Mouse (Mus musculus): ENCODE results near the gene Ifi27. TPM values are rescaled to one million over a fixed set of nuclear protein-coding genes. Genes with fewer than 3 reads are reported as not detected.

The Ifi27 gene
- polyA plus RNA-seq (2014; fragmentation: Illumina TruSeq; extraction: RNeasy Lipid Tissue Mini Kit (QIAGEN cat#74804); ENCODE audit: low read depth, low replicate concordance), result 15.2 TPM

GRCm38 (mm10) chr12:103433986-103434731 is at the start of gene Ifi27:
Gene Ifi27, plus strand, starts transcription at chr12:103434211.

GRCm38 (mm10) chr12:103388505-103389347 is 45.3 kb upstream of the Ifi27 start, which contains the start of gene Otub2:
Gene Otub2, plus strand, starts transcription at chr12:103388682.

GRCm38 (mm10) chr12:103407720-103408119 is 26.3 kb upstream of the Ifi27 start, which contains the start of gene 9330161L09Rik:
Gene 9330161L09Rik, minus strand, starts transcription at chr12:103407820.

GRCm38 (mm10) chr12:103425729-103426470 is 8.1 kb upstream of the Ifi27 start, which contains the start of gene Ddx24:
Gene Ddx24, minus strand, starts transcription at chr12:103425830.

GRCm38 (mm10) chr12:103443524-103443923 is 9.5 kb downstream of the Ifi27 start, which contains the start of gene Ifi27l2a:
Gene Ifi27l2a, minus strand, starts transcription at chr12:103443680.

GRCm38 (mm10) chr12:103457140-103457539 is 23.1 kb downstream of the Ifi27 start, which contains the start of gene Ifi27l2b:
Gene Ifi27l2b, minus strand, starts transcription at chr12:103457223.

Other genes with a start within 250 kb of the Ifi27 start
- gene Prima1, start 192.1 kb upstream of the Ifi27 start, polyA plus RNA-seq (2014; fragmentation: Illumina TruSeq; extraction: RNeasy Lipid Tissue Mini Kit (QIAGEN cat#74804); ENCODE audit: low read depth, low replicate concordance), result not detected
- 0.34 TPM for gene Fam181a, start 123.2 kb upstream of the Ifi27 start, polyA plus RNA-seq (2014; fragmentation: Illumina TruSeq; extraction: RNeasy Lipid Tissue Mini Kit (QIAGEN cat#74804); ENCODE audit: low read depth, low replicate concordance)
- gene Asb2, start 78.2 kb upstream of the Ifi27 start, polyA plus RNA-seq (2014; fragmentation: Illumina TruSeq; extraction: RNeasy Lipid Tissue Mini Kit (QIAGEN cat#74804); ENCODE audit: low read depth, low replicate concordance), result not detected
- gene Otub2, start 45.5 kb upstream of the Ifi27 start, polyA plus RNA-seq (2014; fragmentation: Illumina TruSeq; extraction: RNeasy Lipid Tissue Mini Kit (QIAGEN cat#74804); ENCODE audit: low read depth, low replicate concordance), result 347 TPM
- gene 9330161L09Rik, start 26.4 kb upstream of the Ifi27 start, polyA plus RNA-seq (2014; fragmentation: Illumina TruSeq; extraction: RNeasy Lipid Tissue Mini Kit (QIAGEN cat#74804); ENCODE audit: low read depth, low replicate concordance), result not detected
- 48.6 TPM for gene Ddx24, start 8.4 kb upstream of the Ifi27 start, polyA plus RNA-seq (2014; fragmentation: Illumina TruSeq; extraction: RNeasy Lipid Tissue Mini Kit (QIAGEN cat#74804); ENCODE audit: low read depth, low replicate concordance)
- not detected for gene Ifi27l2a, start 9.5 kb downstream of the Ifi27 start, polyA plus RNA-seq (2014; fragmentation: Illumina TruSeq; extraction: RNeasy Lipid Tissue Mini Kit (QIAGEN cat#74804); ENCODE audit: low read depth, low replicate concordance)
- 0.20 TPM for gene Ifi27l2b, start 23.0 kb downstream of the Ifi27 start, polyA plus RNA-seq (2014; fragmentation: Illumina TruSeq; extraction: RNeasy Lipid Tissue Mini Kit (QIAGEN cat#74804); ENCODE audit: low read depth, low replicate concordance)
- 103 TPM for gene Ppp4r4, start 98.1 kb downstream of the Ifi27 start, polyA plus RNA-seq (2014; fragmentation: Illumina TruSeq; extraction: RNeasy Lipid Tissue Mini Kit (QIAGEN cat#74804); ENCODE audit: low read depth, low replicate concordance)
- gene Serpina10, start 197.2 kb downstream of the Ifi27 start, polyA plus RNA-seq (2014; fragmentation: Illumina TruSeq; extraction: RNeasy Lipid Tissue Mini Kit (QIAGEN cat#74804); ENCODE audit: low read depth, low replicate concordance), result not detected
- gene Serpina6, start 223.0 kb downstream of the Ifi27 start, polyA plus RNA-seq (2014; fragmentation: Illumina TruSeq; extraction: RNeasy Lipid Tissue Mini Kit (QIAGEN cat#74804); ENCODE audit: low read depth, low replicate concordance), result 0.13 TPM
- gene Serpina16, start 241.9 kb downstream of the Ifi27 start, polyA plus RNA-seq (2014; fragmentation: Illumina TruSeq; extraction: RNeasy Lipid Tissue Mini Kit (QIAGEN cat#74804); ENCODE audit: low read depth, low replicate concordance), result 3.0 TPM